8 mouse cellular contexts compared by ENCODE assay signal in genomic region chr11:101673010-101673642, GRCm38 (mm10). TPM values are rescaled to one million over a fixed set of nuclear protein-coding genes. Genes with fewer than 3 reads are reported as not detected.
DNase-seq lines count a peak whose midpoint lies in the region.

No protein-coding gene starts in this region.

- DNase-seq in adrenal gland, adult 2 months, result peak; percentile 43
- DNase-seq in adrenal gland, adult 18-20 months (ENCODE audit: low spot score in 2 of 2), result no peak
- peak; percentile 92 for DNase-seq in brain, adult 2 months (ENCODE audit: low read depth, low spot score)
- DNase-seq in heart, adult 8-10 months (ENCODE audit: low spot score), result peak; percentile 70
- DNase-seq in kidney, postnatal 4 days, result peak; percentile 37 to 64
- peak; percentile 86 for DNase-seq in lung, postnatal 36 days
- no peak for DNase-seq in thymus, postnatal 14 days
- DNase-seq in spleen, postnatal 4 days (ENCODE audit: low spot score in 2 of 2), result no peak

RNA-seq across cellular contexts. Expression of gene Arl4d, which starts 7.8 kb away (rescaled TPM):
- total RNA-seq in adrenal gland, adult 2 months (2021), result 10 to 100 TPM; 10.8 to 16.6 TPM
- 4.0 and 4.8 TPM in 2 replicates for polyA plus RNA-seq in adrenal gland, adult 2 months (2012; rRNA removed)
- 10 to 100 TPM; 11.6 to 14.3 TPM for total RNA-seq in adrenal gland, adult 18-20 months (2021)
- 10 to 100 TPM; 21.1 to 30.1 (median 27.0) TPM for total RNA-seq in heart, adult 8-10 months (2022)

RNA-seq across cellular contexts. Expression of gene Rdm1, which starts 46.1 kb away (rescaled TPM):
- 10 to 100 TPM; 28.7 to 29.8 TPM for total RNA-seq in adrenal gland, adult 2 months (2021)
- polyA plus RNA-seq in adrenal gland, adult 2 months (2012; rRNA removed), result 17.5 and 19.9 TPM in 2 replicates
- 10 to 100 TPM; 29.3 to 31.3 TPM for total RNA-seq in adrenal gland, adult 18-20 months (2021)
- 10 to 100 TPM; 47.9 to 60.0 (median 55.8) TPM for total RNA-seq in heart, adult 8-10 months (2022)

RNA-seq across cellular contexts. Expression of gene Dhx8, which starts 59.6 kb away (rescaled TPM):
- total RNA-seq in adrenal gland, adult 2 months (2021), result 10 to 100 TPM; 25.0 to 28.6 TPM
- 4.9 and 5.8 TPM in 2 replicates for polyA plus RNA-seq in adrenal gland, adult 2 months (2012; rRNA removed)
- total RNA-seq in adrenal gland, adult 18-20 months (2021), result 10 to 100 TPM; 24.2 to 27.7 TPM
- 10 to 100 TPM; 13.6 to 15.8 (median 14.6) TPM for total RNA-seq in heart, adult 8-10 months (2022)

Comparison
In these comparisons a context has a peak if more than half of its experiments do, and no peak if none do; other contexts are left out.
1. DNase-seq: peak in adrenal gland, adult 2 months (single experiment), brain, adult 2 months (single experiment), heart, adult 8-10 months (single experiment), kidney, postnatal 4 days (2 of 2) and lung, postnatal 36 days (single experiment); none in adrenal gland, adult 18-20 months (0 of 2), thymus, postnatal 14 days (single experiment) and spleen, postnatal 4 days (0 of 2).